8 mouse cellular contexts compared by ENCODE assay signal in the genomic region with DNA sequence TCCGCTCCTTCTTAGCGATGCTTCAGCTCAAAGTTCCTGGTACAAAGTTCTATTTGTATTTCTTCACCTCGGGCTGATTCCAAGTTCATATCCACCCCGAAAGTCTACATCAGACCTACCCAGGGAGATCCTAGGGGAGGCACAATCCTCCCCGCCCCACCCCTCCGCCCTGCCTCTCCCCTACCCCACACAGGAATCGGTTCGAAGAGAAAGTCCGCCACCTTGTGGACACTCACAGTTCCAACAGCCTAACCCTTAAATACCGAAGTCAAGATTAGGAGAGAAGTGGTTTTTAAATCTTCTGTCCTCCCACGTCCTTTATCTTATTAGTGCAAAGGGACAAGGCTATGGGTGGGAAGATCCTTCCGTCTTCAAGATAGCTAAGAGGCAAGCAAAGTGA. TPM values are rescaled to one million over a fixed set of nuclear protein-coding genes. Genes with fewer than 3 reads are reported as not detected.
DNase-seq lines count a peak whose midpoint lies in the region; ATAC-seq and TF ChIP-seq lines count a peak whose summit lies in the region.

No protein-coding gene starts in this region.

- peak overlapping the region; percentile 26 for H3K4me3 ChIP-seq in embryonic facial prominence, embryonic 13.5 days
- peak overlapping the region; percentile 13 for H3K4me3 ChIP-seq in heart, embryonic 11.5 days (ENCODE audit: low read depth, low read length)
- H3K4me3 ChIP-seq in kidney, embryonic 15.5 days (replicated peaks): peak overlapping the region; percentile 21
- H3K4me3 ChIP-seq in liver, embryonic 14.5 days (ENCODE audit: insufficient read depth in 1 of 2, low read depth in 2 of 2, low read length in 2 of 2): no peak overlapping the region
- no peak overlapping the region for H3K4me3 ChIP-seq in neural tube, embryonic 14.5 days (ENCODE audit: low read depth, low read length)

- H3K27me3 ChIP-seq in embryonic facial prominence, embryonic 13.5 days: 0 out of 2 replicates have a peak, but pooled peaks cover 8% of the 10 kb centered on the region
- peaks cover 13% of the 10 kb centered on the region; the same call in 1 of the 2 replicates for H3K27me3 ChIP-seq in heart, embryonic 11.5 days (ENCODE audit: control insufficient read depth, insufficient read depth, low read length)
- H3K27me3 ChIP-seq in kidney, embryonic 15.5 days: peaks cover 12% of the 10 kb centered on the region
- no peaks in the 10 kb centered on the region; the same call in 1 of the 2 replicates for H3K27me3 ChIP-seq in liver, embryonic 14.5 days (ENCODE audit: control insufficient read depth, insufficient read depth, low read length)
- no peaks in the 10 kb centered on the region for H3K27me3 ChIP-seq in neural tube, embryonic 14.5 days (ENCODE audit: control insufficient read depth, insufficient read depth, low read length)

- no peak overlapping the region for H3K27ac ChIP-seq in embryonic facial prominence, embryonic 13.5 days
- H3K27ac ChIP-seq in heart, embryonic 11.5 days (ENCODE audit: low read depth, low read length): no peak overlapping the region
- no peak overlapping the region for H3K27ac ChIP-seq in kidney, embryonic 15.5 days
- no peak overlapping the region for H3K27ac ChIP-seq in liver, embryonic 14.5 days
- H3K27ac ChIP-seq in neural tube, embryonic 14.5 days (ENCODE audit: low read depth, low read length): no peak overlapping the region

- peak; percentile 79 for TF ChIP-seq CTCF in liver, embryonic 14.5 days (IDR thresholded peaks at IDR 0.05; ENCODE audit: low read depth)

- H3K4me1 ChIP-seq in embryonic facial prominence, embryonic 13.5 days: peaks cover 23% of the 10 kb centered on the region
- H3K4me1 ChIP-seq in heart, embryonic 11.5 days (ENCODE audit: control insufficient read depth, insufficient read depth, low read length): peaks cover 6% of the 10 kb centered on the region; the same call in 1 of the 2 replicates
- H3K4me1 ChIP-seq in kidney, embryonic 15.5 days: peaks cover 12% of the 10 kb centered on the region
- H3K4me1 ChIP-seq in liver, embryonic 14.5 days (replicated peaks; ENCODE audit: control insufficient read depth in 2 of 2, insufficient read depth in 2 of 2, low read length in 1 of 2): peaks cover 3 to 14% of the 10 kb centered on the region in 2 experiments; a peak in 2 of 4 replicates
- H3K4me1 ChIP-seq in neural tube, embryonic 14.5 days (ENCODE audit: control insufficient read depth, insufficient read depth, low read length): no peaks in the 10 kb centered on the region

- H3K4me2 ChIP-seq in embryonic facial prominence, embryonic 13.5 days: peak overlapping the region; percentile 56
- H3K4me2 ChIP-seq in heart, embryonic 11.5 days: peak overlapping the region; percentile 56
- H3K4me2 ChIP-seq in kidney, embryonic 15.5 days: peak overlapping the region; percentile 58
- H3K4me2 ChIP-seq in liver, embryonic 14.5 days (ENCODE audit: low read depth): peak overlapping the region; percentile 20; the same call in 1 of the 2 replicates
- peak overlapping the region; percentile 21; the same call in 1 of the 2 replicates for H3K4me2 ChIP-seq in neural tube, embryonic 14.5 days (ENCODE audit: low read depth, low read length)

- no peak for ATAC-seq in embryonic facial prominence, embryonic 13.5 days (ENCODE audit: insufficient number of reproducible peaks, insufficient read depth, low FRiP score, low TSS enrichment, low read depth)
- no peak for ATAC-seq in heart, embryonic 11.5 days (replicated peaks; ENCODE audit: insufficient number of reproducible peaks, low FRiP score, low TSS enrichment)
- ATAC-seq in kidney, embryonic 15.5 days (replicated peaks; ENCODE audit: low FRiP score): no peak; the same call in 1 of the 2 replicates
- ATAC-seq in liver, embryonic 14.5 days (ENCODE audit: insufficient read depth): no peak
- ATAC-seq in neural tube, embryonic 14.5 days (ENCODE audit: low read depth): no peak

- H3K9me3 ChIP-seq in embryonic facial prominence, embryonic 13.5 days: no peaks in the 10 kb centered on the region
- H3K9me3 ChIP-seq in heart, embryonic 11.5 days (replicated peaks; ENCODE audit: control insufficient read depth, low read length): no peaks in the 10 kb centered on the region
- H3K9me3 ChIP-seq in kidney, embryonic 15.5 days (replicated peaks): no peaks in the 10 kb centered on the region
- no peaks in the 10 kb centered on the region for H3K9me3 ChIP-seq in liver, embryonic 14.5 days (ENCODE audit: control insufficient read depth, low read length)
- no peaks in the 10 kb centered on the region for H3K9me3 ChIP-seq in neural tube, embryonic 14.5 days (ENCODE audit: control insufficient read depth, low read length)

- no peaks in the 10 kb centered on the region for H3K36me3 ChIP-seq in embryonic facial prominence, embryonic 13.5 days
- H3K36me3 ChIP-seq in heart, embryonic 11.5 days (ENCODE audit: control insufficient read depth, insufficient read depth, low read length): no peaks in the 10 kb centered on the region
- no peaks in the 10 kb centered on the region for H3K36me3 ChIP-seq in kidney, embryonic 15.5 days
- no peaks in the 10 kb centered on the region for H3K36me3 ChIP-seq in liver, embryonic 14.5 days (replicated peaks; ENCODE audit: control insufficient read depth, insufficient read depth, low read depth)
- H3K36me3 ChIP-seq in neural tube, embryonic 14.5 days (ENCODE audit: control insufficient read depth, insufficient read depth, low read length): no peaks in the 10 kb centered on the region

- WGBS in embryonic facial prominence, embryonic 13.5 days: 4% methylated on average over 12 of the region's 12 CpGs
- 1% methylated on average over 12 of the region's 12 CpGs for WGBS in heart, embryonic 11.5 days (ENCODE audit: insufficient replicate concordance)
- WGBS in kidney, embryonic 15.5 days: 2% methylated on average over 12 of the region's 12 CpGs
- WGBS in liver, embryonic 14.5 days (ENCODE audit: insufficient replicate concordance): 3% methylated on average over 12 of the region's 12 CpGs
- WGBS in neural tube, embryonic 14.5 days: 4% methylated on average over 12 of the region's 12 CpGs

- peak; percentile 51 for DNase-seq in 416B (ENCODE audit: low read depth)
- DNase-seq in adrenal gland, postnatal 10 days: peak; percentile 76
- DNase-seq in liver, embryonic 14.5 days (ENCODE audit: low read depth in 3 of 3, low spot score in 3 of 3): peak in 1 of 3 experiments; percentile 43
- DNase-seq in testis, postnatal 10 days (ENCODE audit: low spot score): peak; percentile 81

- no peak overlapping the region for H3K9ac ChIP-seq in embryonic facial prominence, embryonic 13.5 days
- H3K9ac ChIP-seq in heart, embryonic 11.5 days (ENCODE audit: low read depth, low read length): no peak overlapping the region
- no peak overlapping the region for H3K9ac ChIP-seq in kidney, embryonic 15.5 days
- H3K9ac ChIP-seq in liver, embryonic 14.5 days (replicated peaks): no peak overlapping the region
- H3K9ac ChIP-seq in neural tube, embryonic 14.5 days (replicated peaks; ENCODE audit: low read depth, low read length): no peak overlapping the region

- no peak for TF ChIP-seq EP300 in liver, embryonic 14.5 days (IDR thresholded peaks at IDR 0.05; ENCODE audit: low read depth)

RNA-seq across cellular contexts. Expression of a gene that starts 4.0 kb away (rescaled TPM):
- total RNA-seq in adrenal gland, postnatal 10 days (2021): 1 to 10 TPM; 5.2 to 6.1 TPM
- 1.3 and 1.4 TPM in 2 replicates for polyA plus RNA-seq in embryonic facial prominence, embryonic 13.5 days (2015; fragmentation: Nextera tagmentation; extraction: Ambion mirVana)
- 0.87 and 2.1 TPM in 2 replicates for polyA plus RNA-seq in heart, embryonic 11.5 days (2014; fragmentation: Nextera tagmentation; extraction: Ambion mirVana)
- polyA plus RNA-seq in kidney, embryonic 15.5 days (2015; fragmentation: Nextera tagmentation; extraction: Ambion mirVana): 1.4 and 1.6 TPM in 2 replicates
- 1.2 and 1.6 TPM in 2 replicates for polyA plus RNA-seq in liver, embryonic 14.5 days (2012; rRNA removed)
- 0.88 and 1.5 TPM in 2 replicates for polyA plus RNA-seq in liver, embryonic 14.5 days (2014; fragmentation: Nextera tagmentation; extraction: Ambion mirVana)
- polyA plus RNA-seq in neural tube, embryonic 14.5 days (2014; fragmentation: Nextera tagmentation; extraction: Ambion mirVana): 0.64 and 0.93 TPM in 2 replicates

RNA-seq across cellular contexts. Expression of a gene that starts 31.4 kb away (rescaled TPM):
- total RNA-seq in adrenal gland, postnatal 10 days (2021): 10 to 100 TPM; 23.2 to 24.3 TPM
- 37.1 and 43.5 TPM in 2 replicates for polyA plus RNA-seq in embryonic facial prominence, embryonic 13.5 days (2015; fragmentation: Nextera tagmentation; extraction: Ambion mirVana)
- polyA plus RNA-seq in heart, embryonic 11.5 days (2014; fragmentation: Nextera tagmentation; extraction: Ambion mirVana): 18.9 and 21.2 TPM in 2 replicates
- 21.1 and 24.6 TPM in 2 replicates for polyA plus RNA-seq in kidney, embryonic 15.5 days (2015; fragmentation: Nextera tagmentation; extraction: Ambion mirVana)
- 5.9 and 7.9 TPM in 2 replicates for polyA plus RNA-seq in liver, embryonic 14.5 days (2012; rRNA removed)
- 9.6 and 9.7 TPM in 2 replicates for polyA plus RNA-seq in liver, embryonic 14.5 days (2014; fragmentation: Nextera tagmentation; extraction: Ambion mirVana)
- 34.5 and 35.1 TPM in 2 replicates for polyA plus RNA-seq in neural tube, embryonic 14.5 days (2014; fragmentation: Nextera tagmentation; extraction: Ambion mirVana)

RNA-seq across cellular contexts. Expression of a gene that starts 31.5 kb away (rescaled TPM):
- total RNA-seq in adrenal gland, postnatal 10 days (2021): 10 to 100 TPM; 18.1 to 21.3 TPM
- 16.0 and 19.8 TPM in 2 replicates for polyA plus RNA-seq in embryonic facial prominence, embryonic 13.5 days (2015; fragmentation: Nextera tagmentation; extraction: Ambion mirVana)
- polyA plus RNA-seq in heart, embryonic 11.5 days (2014; fragmentation: Nextera tagmentation; extraction: Ambion mirVana): 24.2 and 24.9 TPM in 2 replicates
- 17.8 and 19.2 TPM in 2 replicates for polyA plus RNA-seq in kidney, embryonic 15.5 days (2015; fragmentation: Nextera tagmentation; extraction: Ambion mirVana)
- 2.2 and 2.9 TPM in 2 replicates for polyA plus RNA-seq in liver, embryonic 14.5 days (2012; rRNA removed)
- 4.8 and 4.9 TPM in 2 replicates for polyA plus RNA-seq in liver, embryonic 14.5 days (2014; fragmentation: Nextera tagmentation; extraction: Ambion mirVana)
- polyA plus RNA-seq in neural tube, embryonic 14.5 days (2014; fragmentation: Nextera tagmentation; extraction: Ambion mirVana): 14.4 and 15.7 TPM in 2 replicates

RNA-seq across cellular contexts. Expression of a gene that starts 57.2 kb away (rescaled TPM):
- 1 to 10 TPM; 2.6 to 3.5 TPM for total RNA-seq in adrenal gland, postnatal 10 days (2021)
- polyA plus RNA-seq in embryonic facial prominence, embryonic 13.5 days (2015; fragmentation: Nextera tagmentation; extraction: Ambion mirVana): 9.2 and 10.5 TPM in 2 replicates
- 0.44 and 0.56 TPM in 2 replicates for polyA plus RNA-seq in heart, embryonic 11.5 days (2014; fragmentation: Nextera tagmentation; extraction: Ambion mirVana)
- 11.4 and 16.9 TPM in 2 replicates for polyA plus RNA-seq in kidney, embryonic 15.5 days (2015; fragmentation: Nextera tagmentation; extraction: Ambion mirVana)
- 0.03 and 0.06 TPM in 2 replicates for polyA plus RNA-seq in liver, embryonic 14.5 days (2012; rRNA removed)
- 0.06 TPM in 1 of 2 replicates, not detected in the other for polyA plus RNA-seq in liver, embryonic 14.5 days (2014; fragmentation: Nextera tagmentation; extraction: Ambion mirVana)
- polyA plus RNA-seq in neural tube, embryonic 14.5 days (2014; fragmentation: Nextera tagmentation; extraction: Ambion mirVana): 0.48 and 1.6 TPM in 2 replicates

Comparison
In these comparisons a context has a peak if more than half of its experiments do, and no peak if none do; other contexts are left out.
1. H3K4me3 ChIP-seq: peak in embryonic facial prominence, embryonic 13.5 days (single experiment), heart, embryonic 11.5 days (single experiment) and kidney, embryonic 15.5 days (single experiment); none in liver, embryonic 14.5 days (0 of 2) and neural tube, embryonic 14.5 days (single experiment).
2. Peak in every context shown above with its lines, with median percentiles within 50 percentile points of each other: H3K4me2 ChIP-seq.